ENCODE assay signal across 33 mouse cellular contexts in the genomic region with DNA sequence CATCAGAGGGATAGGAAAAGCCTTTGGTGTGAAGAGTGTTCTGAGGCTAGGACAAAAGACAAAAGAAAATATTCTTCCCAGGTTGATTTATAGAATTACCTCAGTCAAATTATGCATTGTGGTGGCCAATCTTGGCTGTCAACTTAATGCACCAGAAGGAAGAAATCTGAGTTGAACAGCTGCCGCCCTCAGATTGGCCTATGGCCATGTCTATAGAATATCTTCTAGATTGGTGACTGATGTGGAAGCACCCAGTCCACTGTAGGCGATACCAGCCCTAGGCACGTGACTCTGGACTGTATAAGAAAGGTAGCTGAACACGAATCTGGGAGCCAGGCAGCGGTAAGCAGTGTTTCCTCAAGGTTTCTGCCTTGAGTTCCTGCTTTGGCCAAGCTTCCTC.
"Had no signal": no experiment of that assay in that cellular context is flagged by ENCODE, and none has a peak within 500 bp of the region (broad histone marks: within the 10 kb centered on the region; RNA-seq: fewer than 3 reads in every experiment).

No protein-coding gene starts in this region.

- H3K4me1 ChIP-seq: hindbrain, embryonic 12.5 days; intestine, embryonic 15.5 days had no signal

- H3K9ac ChIP-seq: heart, embryonic 13.5 days; heart, embryonic 15.5 days; hindbrain, embryonic 12.5 days; hindbrain, embryonic 13.5 days; hindbrain, embryonic 14.5 days; hindbrain, embryonic 15.5 days; intestine, embryonic 15.5 days; kidney, embryonic 15.5 days had no signal

- ATAC-seq: hindbrain, embryonic 16.5 days; hindbrain, postnatal 0 days; inflammation-experienced regulatory T-cells, adult 6 months; intestine, embryonic 15.5 days; intestine, embryonic 16.5 days; intestine, postnatal 0 days had no signal

- H3K27me3 ChIP-seq: hindbrain, embryonic 12.5 days; hindbrain, embryonic 13.5 days; hindbrain, embryonic 15.5 days; intestine, embryonic 15.5 days; kidney, embryonic 15.5 days had no signal

- H3K9me3 ChIP-seq: heart, embryonic 13.5 days; heart, embryonic 15.5 days; hindbrain, embryonic 10.5 days; hindbrain, embryonic 12.5 days; hindbrain, embryonic 13.5 days; hindbrain, embryonic 15.5 days; intestine, embryonic 15.5 days; kidney, embryonic 15.5 days had no signal

- H3K4me2 ChIP-seq: heart, embryonic 11.5 days; heart, embryonic 13.5 days; heart, embryonic 15.5 days; hindbrain, embryonic 12.5 days; hindbrain, embryonic 13.5 days; hindbrain, embryonic 14.5 days; hindbrain, embryonic 15.5 days; intestine, embryonic 15.5 days; kidney, embryonic 15.5 days had no signal

- H3K4me3 ChIP-seq: heart, embryonic 13.5 days; heart, embryonic 15.5 days; hindbrain, embryonic 10.5 days; hindbrain, embryonic 12.5 days; hindbrain, embryonic 13.5 days; hindbrain, embryonic 15.5 days; intestine, embryonic 15.5 days; kidney, embryonic 15.5 days; layer of hippocampus, adult 2 months; left cerebral cortex, adult 2 months had no signal

- H3K27ac ChIP-seq: heart, embryonic 13.5 days; heart, embryonic 15.5 days; hindbrain, embryonic 10.5 days; hindbrain, embryonic 12.5 days; hindbrain, embryonic 13.5 days; hindbrain, embryonic 14.5 days; hindbrain, embryonic 15.5 days; hindbrain, postnatal 0 days; intestine, embryonic 15.5 days; kidney, embryonic 15.5 days; kidney, postnatal 0 days; layer of hippocampus, adult 2 months; left cerebral cortex, adult 2 months had no signal

- H3K36me3 ChIP-seq: heart, embryonic 13.5 days; heart, embryonic 15.5 days; hindbrain, embryonic 10.5 days; hindbrain, embryonic 12.5 days; hindbrain, embryonic 13.5 days; intestine, embryonic 15.5 days had no signal

- DNase-seq: heart, postnatal 10 days; heart, postnatal 14 days; heart, postnatal 36 days; heart, postnatal 4 days; kidney, adult 11 months; kidney, adult 18-20 months; kidney, adult 2 months; kidney, adult 8-10 months; kidney, adult 9 months; kidney, postnatal 10 days; kidney, postnatal 14 days; kidney, postnatal 25 days; kidney, postnatal 36 days; kidney, postnatal 4 days; layer of hippocampus, postnatal 36 days had no signal
